Mouse (Mus musculus): ENCODE data around the gene Samd9l.
"Not testable (repeated sequence)": the region's sequence is repeated elsewhere in the genome, so short reads cannot be mapped to it uniquely, and the experiment has no call there.

Gene Samd9l

GRCm38 (mm10) chr6:3399340-3400068, at the start of gene Samd9l:
Gene Samd9l (minus strand): TSS chr6:3399572.
- not testable (repeated sequence) for DNase-seq (ENCODE audit: extremely low read depth, low read depth, low spot score)

- peak; percentile 1 for DNase-seq (ENCODE audit: extremely low read depth, low read depth, low spot score)
Observed at GRCm38 (mm10) chr6:3447404-3447803, 48.0 kb upstream of the Samd9l start.

GRCm38 (mm10) chr6:3443905-3444304, 44.5 kb upstream of the Samd9l start:
- DNase-seq (ENCODE audit: extremely low read depth, low read depth, low spot score) = no peak

- DNase-seq (ENCODE audit: extremely low read depth, low read depth, low spot score) = no peak
Observed at GRCm38 (mm10) chr6:3436087-3436486, 36.7 kb upstream of the Samd9l start.

- not testable (repeated sequence) for DNase-seq (ENCODE audit: extremely low read depth, low read depth, low spot score)
Observed at GRCm38 (mm10) chr6:3430976-3431375, 31.6 kb upstream of the Samd9l start.

- no peak for DNase-seq (ENCODE audit: extremely low read depth, low read depth, low spot score)
Observed at GRCm38 (mm10) chr6:3427047-3427446, 27.7 kb upstream of the Samd9l start.

GRCm38 (mm10) chr6:3425333-3425732, 26.0 kb upstream of the Samd9l start:
- not testable (repeated sequence) for DNase-seq (ENCODE audit: extremely low read depth, low read depth, low spot score)

GRCm38 (mm10) chr6:3424613-3425277, 25.4 kb upstream of the Samd9l start:
- not testable (repeated sequence) for DNase-seq (ENCODE audit: extremely low read depth, low read depth, low spot score)

- DNase-seq (ENCODE audit: extremely low read depth, low read depth, low spot score) = not testable (repeated sequence)
Observed at GRCm38 (mm10) chr6:3397182-3397906, 2.0 kb downstream of the Samd9l start.

GRCm38 (mm10) chr6:3395921-3396611, 3.3 kb downstream of the Samd9l start:
- DNase-seq (ENCODE audit: extremely low read depth, low read depth, low spot score) = not testable (repeated sequence)

- no peak for DNase-seq (ENCODE audit: extremely low read depth, low read depth, low spot score)
Observed at GRCm38 (mm10) chr6:3389995-3390394, 9.4 kb downstream of the Samd9l start.

- DNase-seq (ENCODE audit: extremely low read depth, low read depth, low spot score) = no peak
Observed at GRCm38 (mm10) chr6:3386565-3386964, 12.8 kb downstream of the Samd9l start.

- not testable (repeated sequence) for DNase-seq (ENCODE audit: extremely low read depth, low read depth, low spot score)
Observed at GRCm38 (mm10) chr6:3384816-3385215, 14.6 kb downstream of the Samd9l start.

GRCm38 (mm10) chr6:3384115-3384791, 15.1 kb downstream of the Samd9l start:
- DNase-seq (ENCODE audit: extremely low read depth, low read depth, low spot score) = not testable (repeated sequence)

GRCm38 (mm10) chr6:3379146-3379545, 20.2 kb downstream of the Samd9l start:
- no peak for DNase-seq (ENCODE audit: extremely low read depth, low read depth, low spot score)

- DNase-seq (ENCODE audit: extremely low read depth, low read depth, low spot score) = no peak
Observed at GRCm38 (mm10) chr6:3376687-3377086, 22.7 kb downstream of the Samd9l start.

- no peak for DNase-seq (ENCODE audit: extremely low read depth, low read depth, low spot score)
Observed at GRCm38 (mm10) chr6:3369527-3369926, 29.8 kb downstream of the Samd9l start.

GRCm38 (mm10) chr6:3365609-3366008, 33.8 kb downstream of the Samd9l start:
- not testable (repeated sequence) for DNase-seq (ENCODE audit: extremely low read depth, low read depth, low spot score)

- not testable (repeated sequence) for DNase-seq (ENCODE audit: extremely low read depth, low read depth, low spot score)
Observed at GRCm38 (mm10) chr6:3345924-3346597, 53.3 kb downstream of the Samd9l start.
